Mouse (Mus musculus) kidney, adult 2 months (tissue): ENCODE results near the gene Litaf. TPM values are rescaled to one million over a fixed set of nuclear protein-coding genes. Genes with fewer than 3 reads are reported as not detected.

Experiments used
- DNase-seq: peaks from one replicate; pipeline ENCODE4 v3.0.0; 2021
- H3K27ac ChIP-seq: fragments of 200-500 bp; 2 replicates; pipeline ENCODE4 v1.5.1; 2012; ENCODE audit warnings: low read depth, low read length, control low read depth, inconsistent platforms; ENCODE audit not compliant: insufficient read depth
- H3K27me3 ChIP-seq: fragments of 200-500 bp; replicated peaks from 2 replicates; pipeline ENCODE4 v1.6.1; 2012; ENCODE audit warnings: mild to moderate bottlenecking, moderate library complexity, low read length, inconsistent platforms; ENCODE audit not compliant: control insufficient read depth, insufficient read depth
- H3K36me3 ChIP-seq: fragments of 200-500 bp; 2 replicates; pipeline ENCODE4 v1.6.1; 2012; ENCODE audit warnings: mild to moderate bottlenecking, moderate library complexity, low read length, inconsistent platforms; ENCODE audit not compliant: control insufficient read depth, insufficient read depth
- H3K4me1 ChIP-seq: fragments of 200-500 bp; 2 replicates; pipeline ENCODE4 v1.6.1; 2011; ENCODE audit warnings: low read length; ENCODE audit not compliant: control insufficient read depth, insufficient read depth
- H3K4me3 ChIP-seq: fragments of 200-500 bp; 2 replicates; pipeline ENCODE4 v1.5.1; 2011; ENCODE audit warnings: mild to moderate bottlenecking, low read depth, low read length, control low read depth; ENCODE audit not compliant: insufficient read depth
- CTCF ChIP-seq: fragments of 200-500 bp; conservative IDR thresholded peaks from 2 replicates; pipeline ENCODE4 v1.5.1; 2011; ENCODE audit warnings: low read depth, mild to moderate bottlenecking, control low read depth, low read length, moderate library complexity, mixed read lengths; ENCODE audit not compliant: insufficient read depth, insufficient read length
- POLR2A ChIP-seq: fragments of 200-500 bp; IDR thresholded peaks from one replicate; pipeline ENCODE4 v1.6.1; 2011; ENCODE audit warnings: low read depth, low read length, control low read depth
- WGBS: fragments of 180-500 bp; shearing (Covaris S2); methylation state at CpG from one replicate; pipeline ENCODE4 v1.1.7; 2018; 5-methylcytosine and 5-hydroxymethylcytosine counted together
- polyA plus RNA-seq: library from polyadenylated mRNA; depleted of rRNA; stranded (reverse); fragments of >200 nt; gene quantifications from 2 replicates; pipeline ENCODE4 v1.2.3, GENCODE M21; 2012

Gene Litaf
- polyA plus RNA-seq, 1 experiment = 125 TPM

GRCm38 (mm10) chr16:11077601-11078201 lies 11.7 kb upstream of the Litaf start:
- Histone ChIP-seq H3K36me3 (peaks cover 4% of the 10 kb centered on the region), H3K4me1 (0 out of 2 replicates have a peak, but pooled peaks cover 3% of the 10 kb centered on the region), H3K27me3 (no peaks in the 10 kb centered on the region), H3K27ac (no peak overlapping the region), H3K4me3 (no peak overlapping the region)
- WGBS = 89% methylated on average over 9 of the region's 9 CpGs
- no peak for DNase-seq
- TF ChIP-seq CTCF = no peak
- no peak for TF ChIP-seq POLR2A

GRCm38 (mm10) chr16:11073060-11073459 lies 7.1 kb upstream of the Litaf start:
- Histone ChIP-seq H3K36me3 (peaks cover 2% of the 10 kb centered on the region; the same call in 1 of the 2 replicates), H3K4me3 (no peak overlapping the region), H3K27ac (no peak overlapping the region), H3K27me3 (no peaks in the 10 kb centered on the region), H3K4me1 (peaks cover 35% of the 10 kb centered on the region)
- 61% methylated on average over 6 of the region's 6 CpGs for WGBS
- peak; percentile 44 for DNase-seq
- TF ChIP-seq CTCF = no peak
- no peak for TF ChIP-seq POLR2A

DNA sequence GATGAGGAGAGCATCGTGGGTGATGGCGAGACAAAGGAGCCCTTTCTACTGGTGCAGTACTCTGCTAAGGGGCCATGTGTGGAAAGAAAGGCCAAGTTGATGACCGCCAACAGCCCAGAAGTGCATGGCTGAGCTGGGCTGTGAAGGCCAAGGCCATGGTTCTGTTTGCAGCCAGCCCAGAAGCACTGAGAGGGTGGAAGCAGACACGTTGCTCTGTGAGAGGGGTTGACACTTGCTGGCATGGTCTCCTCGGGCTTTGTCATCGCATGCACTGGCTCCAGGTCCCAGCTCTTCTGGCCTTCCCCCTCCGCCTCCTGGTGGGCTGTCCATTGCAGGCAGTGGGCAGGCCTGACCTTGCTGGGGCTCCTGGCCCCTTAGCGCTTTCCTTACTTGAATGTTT lies 6.5 kb upstream of the Litaf start:
- Histone ChIP-seq H3K27me3 (no peaks in the 10 kb centered on the region), H3K36me3 (peaks cover 2% of the 10 kb centered on the region; the same call in 1 of the 2 replicates), H3K27ac (no peak overlapping the region), H3K4me1 (peaks cover 41% of the 10 kb centered on the region), H3K4me3 (no peak overlapping the region)
- whole genome bisulfite sequencing = 86% methylated on average over 8 of the region's 8 CpGs
- no peak for DNase-seq
- TF ChIP-seq CTCF (no peak), POLR2A (no peak)

DNA sequence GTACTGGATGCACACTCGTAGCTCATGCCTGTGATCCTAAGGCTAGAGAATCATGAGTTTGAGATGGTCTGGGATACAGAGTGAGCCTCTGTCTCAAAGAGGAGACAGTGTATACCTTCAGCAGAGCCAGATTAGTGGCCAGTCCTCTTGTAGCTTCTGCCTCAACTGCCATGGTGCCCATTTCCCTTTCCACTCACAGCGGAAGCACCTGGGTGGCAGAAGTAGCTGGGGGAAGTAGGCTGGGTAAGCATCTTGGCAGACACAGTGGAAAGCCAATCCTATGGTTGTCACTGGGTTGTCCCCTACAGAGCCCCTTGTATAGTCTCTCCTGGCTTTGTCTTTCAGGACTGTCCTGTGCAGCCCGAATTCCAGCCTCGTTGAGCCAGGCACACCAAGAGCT lies 5.9 kb upstream of the Litaf start:
- Histone ChIP-seq H3K27ac (no peak overlapping the region), H3K4me1 (peaks cover 41% of the 10 kb centered on the region), H3K27me3 (no peaks in the 10 kb centered on the region), H3K36me3 (peaks cover 2% of the 10 kb centered on the region; the same call in 1 of the 2 replicates), H3K4me3 (no peak overlapping the region)
- TF ChIP-seq POLR2A = no peak
- no peak for TF ChIP-seq CTCF
- no peak for DNase-seq
- 86% methylated on average over 4 of the region's 4 CpGs for WGBS

GRCm38 (mm10) chr16:11071176-11071575 lies 5.2 kb upstream of the Litaf start:
- TF ChIP-seq CTCF (no peak), POLR2A (no peak)
- peak overlapping the region; percentile 40; the same call in 1 of the 2 replicates for H3K27ac ChIP-seq
- H3K4me1 ChIP-seq = peaks cover 41% of the 10 kb centered on the region
- DNase-seq = peak; percentile 65
- WGBS = 52% methylated on average over 5 of the region's 5 CpGs
- no peak overlapping the region for H3K4me3 ChIP-seq
- H3K27me3 ChIP-seq = no peaks in the 10 kb centered on the region
- peaks cover 2% of the 10 kb centered on the region; the same call in 1 of the 2 replicates for H3K36me3 ChIP-seq

DNA sequence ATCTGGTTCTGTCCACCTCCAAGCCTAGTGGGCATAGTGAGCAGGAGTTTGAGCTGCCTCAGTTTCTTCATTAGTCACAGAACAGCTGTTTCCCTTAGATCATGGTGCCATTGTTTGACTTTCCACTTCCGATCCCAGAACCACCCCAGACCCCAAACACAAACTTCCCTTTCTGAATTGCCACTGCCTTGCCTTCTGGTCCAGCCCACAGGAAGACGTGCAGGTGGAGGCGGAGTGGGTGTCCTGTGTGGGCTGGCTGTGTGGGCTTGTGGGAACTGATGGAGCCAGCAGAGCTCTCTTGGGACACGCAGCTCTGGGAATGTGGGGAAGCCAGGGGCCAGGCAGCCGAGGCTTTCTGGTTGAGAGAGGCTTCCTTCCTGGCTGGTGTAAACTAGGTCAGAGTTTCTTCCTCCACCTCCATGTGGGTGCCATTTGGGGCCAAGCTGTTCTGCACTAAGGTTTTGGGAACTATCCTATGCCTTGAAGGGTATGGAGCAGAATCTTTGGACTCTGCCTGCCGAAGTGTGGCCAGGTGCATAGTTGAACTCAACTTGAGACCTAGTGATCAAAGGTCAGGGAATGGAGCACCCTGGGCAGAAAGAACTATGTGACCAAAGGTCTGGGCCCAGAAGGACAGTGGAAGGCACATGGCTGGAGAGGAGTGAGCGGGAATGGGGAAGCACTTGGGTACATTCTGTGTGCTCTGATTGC lies 3.9 kb upstream of the Litaf start:
- no peaks in the 10 kb centered on the region; the same call in 1 of the 2 replicates for H3K36me3 ChIP-seq
- DNase-seq = peak; percentile 93
- H3K27me3 ChIP-seq = no peaks in the 10 kb centered on the region
- peaks cover 46% of the 10 kb centered on the region for H3K4me1 ChIP-seq
- H3K27ac ChIP-seq = peak overlapping the region; percentile 90
- WGBS = 46% methylated on average over 7 of the region's 7 CpGs
- no peak for TF ChIP-seq POLR2A
- no peak for TF ChIP-seq CTCF
- H3K4me3 ChIP-seq = no peak overlapping the region

DNA sequence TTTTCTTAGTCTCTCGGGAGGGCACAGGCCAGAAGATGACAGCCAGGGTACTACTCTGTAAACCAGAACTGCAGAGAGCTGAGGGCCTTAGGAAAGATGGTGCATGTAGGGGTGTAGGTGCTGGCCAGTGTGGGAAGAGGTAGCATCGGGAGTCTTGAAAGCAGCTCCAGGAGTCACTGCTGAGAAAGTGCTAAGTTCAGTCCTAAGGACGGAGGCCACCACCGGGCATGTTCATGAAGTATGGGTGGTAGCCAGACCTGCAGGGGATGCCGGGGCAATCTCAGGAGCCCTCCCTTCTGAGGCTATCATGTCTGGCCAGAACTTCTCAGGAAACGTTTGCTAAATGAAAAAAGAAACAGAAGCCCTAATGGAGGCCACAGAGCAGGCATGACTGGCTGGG lies 3.3 kb upstream of the Litaf start:
- H3K27me3 ChIP-seq = no peaks in the 10 kb centered on the region
- DNase-seq = peak; percentile 60
- WGBS = 36% methylated on average over 6 of the region's 6 CpGs
- no peaks in the 10 kb centered on the region for H3K36me3 ChIP-seq
- H3K27ac ChIP-seq = peak overlapping the region; percentile 90
- H3K4me3 ChIP-seq = no peak overlapping the region
- peaks cover 46% of the 10 kb centered on the region for H3K4me1 ChIP-seq
- no peak for TF ChIP-seq CTCF
- TF ChIP-seq POLR2A = no peak
